Comparison of ENCODE assay signal across 18 mouse cellular contexts in the genomic region with DNA sequence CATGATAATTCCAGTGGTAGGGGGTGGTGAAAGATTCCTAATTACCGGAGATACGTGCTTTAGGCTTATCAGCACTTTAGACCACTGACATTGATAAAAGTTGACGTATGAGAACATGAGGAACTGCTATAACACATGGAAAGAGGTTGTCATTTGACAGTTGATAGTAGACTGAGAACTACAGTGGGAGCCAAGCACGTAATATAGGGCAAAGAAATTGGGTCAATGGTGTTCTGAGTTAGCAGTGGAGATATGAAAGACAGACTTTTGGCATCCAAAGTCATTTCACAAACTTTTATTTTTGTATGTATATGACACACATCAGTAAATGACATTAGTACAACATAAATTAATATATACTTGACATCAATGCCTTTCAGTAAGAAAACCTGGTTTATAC.
"Had no signal": no experiment of that assay in that cellular context is flagged by ENCODE, and none has a peak within 500 bp of the region (broad histone marks: within the 10 kb centered on the region; RNA-seq: fewer than 3 reads in every experiment).

No protein-coding gene starts in this region.

- H3K4me1 ChIP-seq: liver, embryonic 12.5 days; midbrain, embryonic 10.5 days; midbrain, embryonic 12.5 days; neural tube, embryonic 13.5 days; neural tube, embryonic 15.5 days had no signal

- H3K27ac ChIP-seq: liver, embryonic 12.5 days; liver, embryonic 14.5 days; midbrain, embryonic 10.5 days; midbrain, embryonic 12.5 days; neural tube, embryonic 13.5 days; neural tube, embryonic 15.5 days had no signal

- H3K9me3 ChIP-seq: liver, embryonic 12.5 days; midbrain, embryonic 10.5 days; midbrain, embryonic 12.5 days; neural tube, embryonic 13.5 days; neural tube, embryonic 15.5 days had no signal

- H3K4me2 ChIP-seq: liver, embryonic 12.5 days; midbrain, embryonic 12.5 days; neural tube, embryonic 13.5 days; neural tube, embryonic 15.5 days had no signal

- H3K27me3 ChIP-seq: liver, embryonic 12.5 days; midbrain, embryonic 12.5 days; neural tube, embryonic 13.5 days; neural tube, embryonic 15.5 days had no signal

- H3K9ac ChIP-seq: liver, embryonic 12.5 days; liver, embryonic 14.5 days; midbrain, embryonic 12.5 days; neural tube, embryonic 13.5 days; neural tube, embryonic 15.5 days had no signal

- DNase-seq: lung, adult 2 months; lung, postnatal 4 days; midbrain, embryonic 14.5 days; right cerebral cortex, adult 18-20 months; right cerebral cortex, postnatal 25 days; right cerebral cortex, postnatal 4 days; spleen, adult 18-20 months; thymus, adult 18-20 months; thymus, postnatal 14 days; thymus, postnatal 36 days had no signal

- H3K36me3 ChIP-seq: liver, embryonic 12.5 days; midbrain, embryonic 10.5 days; midbrain, embryonic 12.5 days; neural tube, embryonic 13.5 days; neural tube, embryonic 15.5 days had no signal

- ATAC-seq: liver, embryonic 12.5 days; midbrain, embryonic 16.5 days had no signal

- H3K4me3 ChIP-seq: liver, embryonic 12.5 days; midbrain, embryonic 10.5 days; midbrain, embryonic 12.5 days; myocyte; neural tube, embryonic 13.5 days; neural tube, embryonic 15.5 days had no signal
